Mouse (Mus musculus): Measurements from ENCODE around the gene B4galt2. TPM values are rescaled to one million over a fixed set of nuclear protein-coding genes. Genes with fewer than 3 reads are reported as not detected.

B4galt2 gene
- total RNA-seq, 2 experiments from 2014 or later: not detected

DNA sequence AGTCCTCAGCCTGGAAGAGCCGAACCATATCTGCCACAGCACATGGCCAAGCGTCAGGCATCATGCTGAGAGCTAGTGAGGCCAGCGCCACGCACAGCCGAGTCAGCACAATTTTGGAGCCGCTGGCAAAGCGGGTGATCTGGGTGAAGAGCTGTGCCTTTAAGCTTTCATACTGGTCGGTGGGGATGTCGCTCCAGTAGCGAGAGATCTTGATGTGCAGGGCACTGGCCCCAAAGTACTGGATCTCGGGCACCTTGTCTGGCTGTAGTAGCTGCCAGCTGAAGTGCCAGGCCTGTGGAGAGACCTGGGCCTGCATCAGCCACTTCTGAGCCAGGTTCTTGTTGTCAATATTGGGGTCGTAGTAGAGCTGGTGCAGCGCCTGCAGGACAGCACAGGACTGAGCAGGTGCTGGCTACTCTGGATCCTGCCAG is 28.9 kb upstream of the B4galt2 start:
- ATAC-seq (replicated peaks; ENCODE audit: poor library complexity, severe bottlenecking): no peak

DNA sequence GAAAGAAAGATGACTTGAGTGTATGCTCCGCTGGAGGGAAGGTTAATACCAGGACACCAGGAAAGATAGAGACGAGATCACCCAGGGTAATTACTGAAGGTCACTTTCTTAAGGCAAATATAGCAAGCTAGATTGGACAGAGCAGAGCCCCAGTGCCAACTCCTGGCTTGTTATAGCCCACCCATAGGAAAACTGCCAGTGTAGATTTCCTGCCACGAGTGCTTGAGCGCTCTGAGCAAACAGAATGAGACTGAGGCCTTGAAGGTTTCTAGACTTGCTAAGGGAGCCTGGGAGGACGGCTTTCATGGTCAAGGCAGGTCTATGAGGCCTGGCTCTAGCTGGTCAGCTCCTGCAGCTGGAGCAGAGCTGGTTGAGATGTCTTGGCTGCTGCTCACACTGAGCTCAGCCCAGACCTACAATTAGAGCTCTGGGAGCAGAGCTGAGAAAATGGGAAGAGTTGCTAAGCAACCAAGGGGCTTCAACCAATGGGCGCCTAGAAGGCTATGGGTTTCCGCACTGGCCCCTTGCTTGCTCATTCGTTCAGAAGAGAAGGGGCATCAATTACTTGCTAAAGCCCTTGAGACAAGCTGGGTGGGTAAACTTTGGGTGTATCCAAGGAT is 25.7 kb upstream of the B4galt2 start:
- no peak for ATAC-seq (replicated peaks; ENCODE audit: poor library complexity, severe bottlenecking)

DNA sequence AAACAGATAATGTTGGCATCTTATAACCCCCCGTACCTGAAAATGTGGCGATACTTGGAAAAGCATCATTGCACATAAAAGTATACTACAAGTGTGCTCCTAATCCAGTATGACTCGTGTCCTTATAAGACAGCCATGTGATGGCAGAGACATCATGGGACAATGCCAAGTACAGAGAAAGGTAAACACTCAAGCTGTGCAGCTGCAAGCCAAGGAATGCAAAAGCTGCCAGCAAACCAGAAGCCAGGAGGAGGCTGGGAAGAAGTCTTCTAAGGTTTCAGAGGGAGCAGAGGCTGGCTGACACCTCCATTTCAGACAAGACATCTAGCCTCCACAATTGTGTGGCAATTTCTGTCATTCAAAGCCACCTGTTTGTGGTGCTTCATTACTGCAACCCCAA is 22.9 kb upstream of the B4galt2 start:
- ATAC-seq (replicated peaks; ENCODE audit: poor library complexity, severe bottlenecking): no peak

GRCm38 (mm10) chr4:117904761-117905160 is 21.5 kb upstream of the B4galt2 start:
- no peak for ATAC-seq (replicated peaks; ENCODE audit: poor library complexity, severe bottlenecking)

DNA sequence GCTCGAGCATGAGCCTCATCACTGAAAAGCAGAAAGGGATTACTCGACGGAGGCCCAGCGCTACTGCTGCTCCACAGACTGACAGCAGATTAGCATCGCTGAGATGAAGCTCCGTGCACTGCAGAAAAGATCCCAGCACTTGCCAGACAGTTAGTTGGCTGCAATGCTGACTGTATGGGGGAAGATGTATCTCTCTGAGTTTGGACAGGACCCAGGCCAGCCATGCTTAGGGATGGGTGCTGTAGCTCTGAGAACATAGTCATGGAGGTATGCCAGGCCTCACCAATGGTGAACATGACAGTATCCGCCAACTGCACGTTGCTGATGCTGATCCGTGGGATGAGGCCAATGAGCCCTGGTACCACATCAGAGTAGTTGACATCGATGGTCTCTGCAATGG is 20.8 kb upstream of the B4galt2 start:
- no peak for ATAC-seq (replicated peaks; ENCODE audit: poor library complexity, severe bottlenecking)

DNA sequence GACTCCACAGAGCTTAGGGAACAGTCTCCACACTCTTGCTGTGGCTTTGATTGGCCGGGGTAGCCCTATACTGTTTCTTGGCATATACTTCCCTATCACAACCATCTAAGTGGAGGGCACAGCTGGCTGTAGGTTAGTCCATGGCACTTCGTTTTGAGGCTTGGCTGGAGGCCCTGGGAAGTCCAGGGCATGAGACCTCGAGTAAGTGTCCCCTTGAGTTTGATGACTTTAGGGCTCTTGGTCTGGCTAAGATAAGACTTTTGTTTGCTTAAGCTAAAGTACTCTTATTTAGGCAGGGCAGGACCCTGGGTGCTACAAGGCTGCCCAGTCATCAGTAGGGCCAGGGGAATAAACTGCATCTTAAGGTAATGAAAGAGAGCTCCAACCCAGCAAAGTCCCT is 14.8 kb upstream of the B4galt2 start:
- ATAC-seq (replicated peaks; ENCODE audit: poor library complexity, severe bottlenecking): no peak

- ATAC-seq (replicated peaks; ENCODE audit: poor library complexity, severe bottlenecking): no peak
Observed at GRCm38 (mm10) chr4:117896031-117896430, 12.7 kb upstream of the B4galt2 start.

DNA sequence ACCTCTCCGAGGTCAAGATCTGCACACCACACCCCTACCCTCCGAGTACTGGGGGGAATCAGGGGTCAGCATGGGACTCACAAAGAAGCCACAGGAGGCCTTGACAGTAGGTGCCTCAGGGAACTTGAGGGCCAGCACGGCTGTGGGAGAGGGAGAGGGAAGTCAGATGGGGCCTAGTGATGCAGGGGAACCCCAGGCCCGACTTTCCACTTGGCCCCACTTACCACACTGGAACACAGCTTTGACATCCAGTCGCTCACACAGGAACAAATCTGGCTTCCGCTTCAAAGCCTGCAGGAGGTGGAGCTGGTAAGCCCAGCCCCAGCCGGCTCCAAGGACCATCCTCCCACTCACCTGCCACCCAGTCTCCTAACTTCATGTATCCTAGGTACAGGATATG is 12.1 kb upstream of the B4galt2 start:
- ATAC-seq (replicated peaks; ENCODE audit: poor library complexity, severe bottlenecking): no peak

GRCm38 (mm10) chr4:117894601-117895000 is 11.3 kb upstream of the B4galt2 start:
- no peak for ATAC-seq (replicated peaks; ENCODE audit: poor library complexity, severe bottlenecking)

DNA sequence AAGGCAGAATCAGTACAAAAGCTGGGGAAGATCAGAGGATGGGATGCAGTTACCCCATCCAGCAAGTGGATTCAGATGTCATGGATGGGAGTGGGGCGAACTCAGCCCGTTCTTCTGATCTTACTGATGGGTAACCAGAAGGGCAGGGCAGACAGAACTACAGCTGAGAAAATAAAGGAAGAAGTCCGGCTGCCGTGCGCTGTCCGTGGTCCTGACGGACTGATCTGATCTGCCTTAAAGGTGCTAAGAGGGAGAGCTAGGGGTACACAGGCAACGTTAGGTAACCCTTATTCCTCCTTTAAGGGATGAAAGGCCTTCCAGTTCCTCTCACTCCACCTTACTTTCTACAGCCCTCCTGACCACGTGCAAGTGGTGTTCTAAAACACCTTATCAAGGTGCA is 10.1 kb upstream of the B4galt2 start:
- peak; percentile 40 for ATAC-seq (replicated peaks; ENCODE audit: poor library complexity, severe bottlenecking)

DNA sequence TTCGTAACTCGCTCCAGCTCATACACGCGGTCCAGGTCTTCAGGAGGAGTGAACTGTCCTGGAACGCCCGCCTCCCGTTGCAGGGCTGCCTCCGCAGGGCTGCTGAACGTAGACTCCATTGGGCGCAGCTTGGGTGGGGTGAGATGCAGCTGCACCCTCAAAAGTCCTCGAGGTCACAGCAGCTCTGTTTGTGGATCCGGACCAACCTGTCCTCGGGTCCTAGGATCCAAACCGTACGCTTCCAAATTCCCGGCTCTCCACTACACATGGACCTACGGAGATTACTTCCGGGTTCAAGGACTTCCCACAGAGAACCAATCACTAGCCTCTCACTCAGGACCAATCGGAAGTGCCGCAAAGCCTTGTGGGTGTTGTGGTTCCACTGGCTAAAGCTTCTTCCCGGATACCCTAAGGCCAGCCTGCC is 8.5 kb upstream of the B4galt2 start, which contains the start of gene Dph2:
Dph2 (minus strand) TSS at position 295 of the 424 bp plus-strand sequence.
- peak; percentile 90 for ATAC-seq (replicated peaks; ENCODE audit: poor library complexity, severe bottlenecking)

- no peak for ATAC-seq (replicated peaks; ENCODE audit: poor library complexity, severe bottlenecking)
Observed at GRCm38 (mm10) chr4:117890750-117891149, 7.5 kb upstream of the B4galt2 start.

DNA sequence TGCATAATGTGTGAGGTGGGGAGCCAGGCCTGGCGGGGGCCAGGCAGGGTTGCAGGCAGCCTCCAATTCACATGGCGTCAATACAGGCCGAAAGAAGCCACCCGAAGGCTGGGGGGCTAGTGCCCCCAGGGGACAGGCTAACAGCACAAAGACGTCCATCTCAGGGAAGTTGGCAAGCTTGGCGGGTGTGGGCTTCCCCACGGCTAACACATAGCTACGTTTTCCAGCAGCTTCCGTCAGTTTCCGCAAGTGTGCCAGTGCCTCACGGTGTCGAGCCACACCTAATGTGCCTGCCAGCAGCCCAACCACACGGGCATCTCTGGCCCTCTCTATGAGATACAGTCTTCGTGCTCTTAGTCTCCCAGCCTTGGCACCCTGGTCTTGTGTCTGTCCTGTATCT is 6.7 kb upstream of the B4galt2 start:
- no peak for ATAC-seq (replicated peaks; ENCODE audit: poor library complexity, severe bottlenecking)

- ATAC-seq (replicated peaks; ENCODE audit: poor library complexity, severe bottlenecking): no peak
Observed at GRCm38 (mm10) chr4:117889471-117889870, 6.2 kb upstream of the B4galt2 start.

- no peak for ATAC-seq (replicated peaks; ENCODE audit: poor library complexity, severe bottlenecking)
Observed at GRCm38 (mm10) chr4:117887920-117888319, 4.6 kb upstream of the B4galt2 start.

DNA sequence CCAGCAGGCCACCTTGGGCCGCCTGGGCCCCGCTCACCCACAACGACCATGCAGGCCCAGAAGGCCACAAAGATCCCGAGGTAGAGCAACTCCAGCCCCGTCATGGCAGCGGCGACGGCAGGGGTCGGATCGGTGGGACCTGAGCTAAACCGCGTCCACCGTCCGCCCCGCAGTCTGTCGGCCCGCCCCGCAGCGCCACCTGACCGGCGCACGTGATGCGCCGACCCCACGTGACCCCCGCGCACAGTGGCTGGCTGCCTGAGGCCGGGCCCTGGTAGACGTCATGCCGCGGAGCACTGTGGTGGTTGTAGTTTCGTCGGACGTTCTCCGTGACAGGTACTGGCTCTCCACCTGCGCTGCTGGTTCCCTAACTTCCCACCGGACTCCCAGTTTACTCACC is 3.8 kb upstream of the B4galt2 start, which contains the start of gene Atp6v0b:
Atp6v0b (minus strand) TSS at position 201 of the 400 bp plus-strand sequence.
- peak; percentile 59 for ATAC-seq (replicated peaks; ENCODE audit: poor library complexity, severe bottlenecking)

DNA sequence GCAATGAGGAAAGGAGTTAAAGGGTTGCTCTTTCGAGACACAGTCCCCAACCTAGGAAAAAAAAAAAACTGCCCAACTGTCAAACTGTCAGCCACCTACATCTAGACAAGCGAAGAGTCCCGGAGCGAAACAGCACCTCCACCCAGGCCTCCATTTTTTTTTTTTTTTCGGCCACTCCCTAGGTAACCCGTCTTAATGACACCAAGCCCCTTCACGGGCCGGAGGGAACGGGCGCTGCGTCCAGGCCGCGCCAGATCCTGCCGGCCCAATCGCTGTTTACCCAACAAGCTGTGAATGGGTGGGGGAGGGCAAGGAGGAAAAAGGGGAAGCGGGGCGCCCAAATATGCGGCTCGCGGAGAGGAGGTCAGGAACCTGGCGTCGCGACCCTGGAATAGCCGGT is 3.4 kb upstream of the B4galt2 start:
- peak; percentile 54 for ATAC-seq (replicated peaks; ENCODE audit: poor library complexity, severe bottlenecking)

- ATAC-seq (replicated peaks; ENCODE audit: poor library complexity, severe bottlenecking): peak; percentile 48
Observed at GRCm38 (mm10) chr4:117885994-117886393, 2.7 kb upstream of the B4galt2 start.

DNA sequence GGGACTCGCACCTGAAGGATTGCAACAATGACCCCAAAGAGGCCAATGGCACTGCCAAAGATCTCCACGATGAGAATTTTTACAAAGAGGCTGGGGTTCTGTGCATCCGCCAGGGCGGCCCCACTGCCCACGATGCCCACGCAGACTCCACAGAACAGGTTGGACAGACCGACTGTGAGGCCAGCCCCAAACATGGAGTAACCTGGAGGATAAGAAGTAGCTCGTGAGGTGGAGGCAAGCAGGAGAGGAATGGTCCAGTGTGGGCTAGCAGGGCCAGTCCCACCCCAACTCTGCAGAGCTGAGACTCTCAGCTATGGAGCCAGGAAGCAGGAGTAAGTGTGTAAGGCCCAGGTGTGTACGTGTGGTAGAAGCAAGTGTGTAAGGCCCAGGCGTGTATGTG is 1.8 kb upstream of the B4galt2 start:
- ATAC-seq (replicated peaks; ENCODE audit: poor library complexity, severe bottlenecking): no peak

- ATAC-seq (replicated peaks; ENCODE audit: poor library complexity, severe bottlenecking): no peak
Observed at GRCm38 (mm10) chr4:117884146-117884545, 859 bp upstream of the B4galt2 start.

- no peak for ATAC-seq (replicated peaks; ENCODE audit: poor library complexity, severe bottlenecking)
Observed at GRCm38 (mm10) chr4:117878703-117879102, 4.6 kb downstream of the B4galt2 start.

GRCm38 (mm10) chr4:117878301-117878700 is 5.0 kb downstream of the B4galt2 start:
- ATAC-seq (replicated peaks; ENCODE audit: poor library complexity, severe bottlenecking): no peak

DNA sequence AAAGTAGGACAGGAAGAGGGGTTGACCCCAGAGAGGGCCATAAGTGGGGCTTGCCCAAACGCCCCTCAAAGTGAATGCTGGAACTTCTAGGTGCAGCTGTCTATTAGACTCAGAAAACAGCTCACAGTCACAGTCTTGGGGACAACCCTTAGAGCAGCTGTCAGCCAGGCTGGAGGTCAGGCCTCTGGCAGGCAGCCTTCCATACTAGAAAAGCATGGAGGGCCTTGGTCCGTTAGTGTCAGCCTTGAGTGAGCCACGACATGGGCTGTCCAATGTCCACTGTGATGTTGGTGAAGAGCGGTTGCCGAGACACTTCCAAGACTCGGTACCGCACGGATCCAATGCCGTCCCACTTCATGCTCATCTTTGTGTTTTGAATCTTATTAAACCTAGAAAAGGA is 9.7 kb downstream of the B4galt2 start:
- no peak for ATAC-seq (replicated peaks; ENCODE audit: poor library complexity, severe bottlenecking)

Data from granulocyte monocyte progenitor cell, adult 5-6 weeks (primary cell).